ENCODE assay signal across 1 mouse cellular context in the genomic region with DNA sequence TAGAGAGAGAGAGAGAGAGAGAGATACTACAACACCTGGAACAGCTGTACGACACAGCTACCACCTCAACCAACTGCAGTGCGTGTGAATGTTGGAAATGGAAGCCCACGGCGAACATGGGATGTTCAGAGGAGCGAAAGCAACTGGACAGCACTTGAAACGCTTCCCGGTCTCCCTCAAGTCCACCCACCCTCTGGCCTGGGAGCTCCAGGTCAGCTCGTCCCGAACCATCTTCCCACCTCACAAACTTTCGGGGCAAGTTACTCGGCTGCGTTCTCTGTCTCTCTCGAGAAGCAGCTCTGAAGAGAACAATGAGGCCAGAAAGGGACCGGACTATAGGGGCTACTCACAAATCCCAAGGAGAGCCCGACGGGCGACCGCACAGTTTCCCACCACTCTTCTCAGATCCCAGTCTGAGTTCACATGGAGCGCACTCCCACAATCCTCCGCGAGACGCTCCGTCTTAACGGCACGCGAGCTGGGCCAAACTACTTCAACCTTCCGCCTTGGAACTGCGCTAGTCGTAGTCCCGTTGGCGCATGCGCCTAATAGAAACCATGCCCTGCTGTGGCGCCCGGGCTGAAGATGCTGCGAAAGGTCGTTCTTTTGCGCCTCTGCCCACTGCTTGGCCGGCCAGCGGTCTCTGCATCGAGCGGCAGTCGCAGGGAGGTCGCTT.
TF ChIP-seq lines count a peak whose summit lies in the region.

A gene (minus strand): TSS at position 438 of the 676 bp plus-strand sequence.
A gene (plus strand): TSS at position 523 of the 676 bp plus-strand sequence.

TF ChIP-seq in MEL, 35 proteins besides CTCF, POLR2A, EP300 and RAD21 (continued from another document):
- TF ChIP-seq ZNF384 (IDR thresholded peaks at IDR 0.05; ENCODE audit: low read depth, low read length): no peak
- 0 out of 2 replicates have a peak, but pooled peaks have one; percentile 33 for TF ChIP-seq RCOR1 (IDR thresholded peaks at IDR 0.05; ENCODE audit: low read depth, low read length)
- TF ChIP-seq TBP (IDR thresholded peaks at IDR 0.05; ENCODE audit: low read depth, low read length): peak; percentile 80
- TF ChIP-seq E2F4 (IDR thresholded peaks at IDR 0.05; ENCODE audit: borderline replicate concordance, low read depth, low read length): no peak
- 0 out of 2 replicates have a peak, but pooled peaks have one; percentile 47 for TF ChIP-seq MEF2A (IDR thresholded peaks at IDR 0.05; ENCODE audit: extremely low read depth, insufficient replicate concordance, low read depth, low read length, poor library complexity, severe bottlenecking)
- TF ChIP-seq ZKSCAN1 (IDR thresholded peaks at IDR 0.05; ENCODE audit: low read depth, low read length): no peak
- no peak for TF ChIP-seq MYB (IDR thresholded peaks at IDR 0.05; ENCODE audit: low read depth, low read length)
- peak; percentile 82 for TF ChIP-seq KAT2A (conservative IDR thresholded peaks at IDR 0.05; ENCODE audit: low read depth, low read length)
- no peak for TF ChIP-seq POLR2AphosphoS5 (IDR thresholded peaks at IDR 0.05; ENCODE audit: borderline replicate concordance, low read depth, low read length)
- TF ChIP-seq MAX (IDR thresholded peaks at IDR 0.05; ENCODE audit: low read length): peak; percentile 86
- TF ChIP-seq ELF1 (IDR thresholded peaks at IDR 0.05; ENCODE audit: low read depth, low read length): peak; percentile 85
- no peak for TF ChIP-seq JUND (IDR thresholded peaks at IDR 0.05; ENCODE audit: low read depth, low read length)
- TF ChIP-seq MYC (IDR thresholded peaks at IDR 0.05; ENCODE audit: low read depth, low read length): peak; percentile 97
- TF ChIP-seq USF2 (IDR thresholded peaks at IDR 0.05; ENCODE audit: borderline replicate concordance in 1 of 2, insufficient read depth in 1 of 2, low read depth in 1 of 2, low read length in 2 of 2): no peak
- TF ChIP-seq SMC3 (IDR thresholded peaks at IDR 0.05; ENCODE audit: low read depth, low read length): no peak
- no peak for TF ChIP-seq CHD2 (IDR thresholded peaks at IDR 0.05; ENCODE audit: low read length)
- 0 out of 2 replicates have a peak, but pooled peaks have one; percentile 58 for TF ChIP-seq MAZ (IDR thresholded peaks at IDR 0.05; ENCODE audit: low read depth, low read length)
- TF ChIP-seq NRF1 (IDR thresholded peaks at IDR 0.05; ENCODE audit: insufficient read depth, low read depth, low read length, poor library complexity, severe bottlenecking): peak; percentile 76
- 0 out of 2 replicates have a peak, but pooled peaks have one; percentile 30 for TF ChIP-seq GABPA (IDR thresholded peaks at IDR 0.05; ENCODE audit: low read depth, low read length)
- no peak for TF ChIP-seq MAFK (IDR thresholded peaks at IDR 0.05; ENCODE audit: borderline replicate concordance, low read depth, low read length)
